Mouse (Mus musculus) stomach, embryonic 16.5 days (tissue): ENCODE results near the gene Cd3eap. TPM values are rescaled to one million over a fixed set of nuclear protein-coding genes. Genes with fewer than 3 reads are reported as not detected.

Experiments used
- ATAC-seq: fragments of 200-750 bp; cut with Nextera tagmentation; 2 replicates; pipeline ENCODE4 v1.8.0; 2017; ENCODE audit warnings: moderate number of reproducible peaks, moderate TSS enrichment; ENCODE audit not compliant: insufficient read depth, low FRiP score
- H3K27ac ChIP-seq: fragments of 300-500 bp; sonication (generic); 2 replicates; pipeline ENCODE4 v1.5.1; 2014; ENCODE audit warnings: low read length
- H3K27me3 ChIP-seq: fragments of 300-500 bp; sonication (generic); 2 replicates; pipeline ENCODE4 v1.6.1; 2014; ENCODE audit warnings: low read length, control low read depth, mixed read lengths; ENCODE audit not compliant: control insufficient read depth, insufficient read depth
- H3K36me3 ChIP-seq: fragments of 300-500 bp; sonication (generic); 2 replicates; pipeline ENCODE4 v1.6.1; 2014; ENCODE audit warnings: low read length; ENCODE audit not compliant: control insufficient read depth, insufficient read depth
- H3K4me1 ChIP-seq: fragments of 300-500 bp; sonication (generic); 2 replicates; pipeline ENCODE4 v1.6.1; 2014; ENCODE audit warnings: low read length, control low read depth, mixed read lengths; ENCODE audit not compliant: control insufficient read depth, insufficient read depth
- H3K4me2 ChIP-seq: fragments of 300-500 bp; sonication (generic); 2 replicates; pipeline ENCODE4 v1.6.1; 2014; ENCODE audit warnings: low read depth, low read length, mixed read lengths
- H3K4me3 ChIP-seq: fragments of 300-500 bp; sonication (generic); replicated peaks from 2 replicates; pipeline ENCODE4 v1.5.1; 2014; ENCODE audit warnings: mild to moderate bottlenecking, low read length
- H3K9ac ChIP-seq: fragments of 300-500 bp; sonication (generic); 2 replicates; pipeline ENCODE4 v1.6.1; 2014; ENCODE audit warnings: low read length
- H3K9me3 ChIP-seq: fragments of 300-500 bp; sonication (generic); replicated peaks from 2 replicates; pipeline ENCODE4 v1.6.1; 2016; ENCODE audit warnings: low read length, control low read depth; ENCODE audit not compliant: control insufficient read depth
- WGBS: fragments of 180-500 bp; shearing (Covaris S2); extraction: QIAGEN DNeasy Blood & Tissue Kit; methylation state at CpG from one replicate; pipeline ENCODE4 v1.1.7; 2014; 5-methylcytosine and 5-hydroxymethylcytosine counted together
- polyA plus RNA-seq: library from polyadenylated mRNA; unstranded; fragments of >200 nt; fragmentation: Nextera tagmentation; extraction: Ambion mirVana; gene quantifications from 2 replicates; pipeline ENCODE4 v1.2.1, GENCODE M21; 2015

Cd3eap gene
- polyA plus RNA-seq, 1 experiment from 2014 or later = 23.0 TPM

GRCm38 (mm10) chr7:19388699-19389413, 29.6 kb upstream of the Cd3eap start:
- Histone ChIP-seq H3K27me3 (no peaks in the 10 kb centered on the region), H3K9me3 (no peaks in the 10 kb centered on the region), H3K27ac (no peak overlapping the region), H3K4me3 (no peak overlapping the region), H3K9ac (no peak overlapping the region), H3K36me3 (peaks cover 41% of the 10 kb centered on the region), H3K4me1 (no peaks in the 10 kb centered on the region), H3K4me2 (no peak overlapping the region)
- ATAC-seq = no peak
- 77% methylated on average over 10 of the region's 10 CpGs for WGBS

GRCm38 (mm10) chr7:19383708-19384107, 24.4 kb upstream of the Cd3eap start:
- Histone ChIP-seq H3K4me2 (no peak overlapping the region), H3K9ac (no peak overlapping the region), H3K9me3 (no peaks in the 10 kb centered on the region), H3K27me3 (no peaks in the 10 kb centered on the region), H3K36me3 (peaks cover 22% of the 10 kb centered on the region), H3K4me3 (no peak overlapping the region), H3K4me1 (peaks cover 10% of the 10 kb centered on the region), H3K27ac (no peak overlapping the region)
- 87% methylated on average over 9 of the region's 9 CpGs for WGBS
- ATAC-seq = no peak

GRCm38 (mm10) chr7:19382166-19382541, 22.9 kb upstream of the Cd3eap start:
- H3K4me3 ChIP-seq = peak overlapping the region; percentile 90
- H3K9me3 ChIP-seq = no peaks in the 10 kb centered on the region
- WGBS = 0% methylated on average over 23 of the region's 37 CpGs
- ATAC-seq = peak; percentile 44
- peak overlapping the region; percentile 91 for H3K4me2 ChIP-seq
- H3K9ac ChIP-seq = peak overlapping the region; percentile 80
- no peak overlapping the region for H3K27ac ChIP-seq
- H3K36me3 ChIP-seq = peaks cover 13% of the 10 kb centered on the region
- H3K27me3 ChIP-seq = no peaks in the 10 kb centered on the region
- peaks cover 10% of the 10 kb centered on the region for H3K4me1 ChIP-seq

- H3K27ac ChIP-seq = no peak within 1 kb of the TSS
- peaks cover 9% of the 10 kb centered on the region for H3K36me3 ChIP-seq
- no peaks in the 10 kb centered on the region for H3K9me3 ChIP-seq
- H3K9ac ChIP-seq = peak within 1 kb of the TSS; percentile 80
- H3K27me3 ChIP-seq = no peaks in the 10 kb centered on the region
- peaks cover 10% of the 10 kb centered on the region for H3K4me1 ChIP-seq
- H3K4me2 ChIP-seq = peak within 1 kb of the TSS; percentile 91
- H3K4me3 ChIP-seq = peak within 1 kb of the TSS; percentile 90
- peak; percentile 96 for ATAC-seq
- 6% methylated on average over 46 of the region's 48 CpGs for WGBS
These were observed 22.3 kb upstream of the Cd3eap start, which contains the start of gene Ercc2 for GRCm38 (mm10) chr7:19381377-19382165. Gene Ercc2, plus strand, starts transcription at chr7:19382010.

GRCm38 (mm10) chr7:19378049-19378448, 18.8 kb upstream of the Cd3eap start:
- 71% methylated on average over 8 of the region's 8 CpGs for WGBS

GRCm38 (mm10) chr7:19376019-19376418, 16.7 kb upstream of the Cd3eap start:
- H3K4me1 ChIP-seq = no peaks in the 10 kb centered on the region
- H3K4me2 ChIP-seq = no peak overlapping the region
- H3K27me3 ChIP-seq = no peaks in the 10 kb centered on the region
- H3K9ac ChIP-seq = no peak overlapping the region
- no peak for ATAC-seq
- no peaks in the 10 kb centered on the region for H3K9me3 ChIP-seq
- WGBS = 81% methylated on average over 4 of the region's 4 CpGs
- no peak overlapping the region for H3K27ac ChIP-seq
- H3K36me3 ChIP-seq = 0 out of 2 replicates have a peak, but pooled peaks cover 6% of the 10 kb centered on the region
- H3K4me3 ChIP-seq = no peak overlapping the region

More at GRCm38 (mm10) chr7:19378049-19378448, 18.8 kb upstream of the Cd3eap start:
- no peaks in the 10 kb centered on the region for H3K9me3 ChIP-seq
- no peaks in the 10 kb centered on the region for H3K27me3 ChIP-seq
- ATAC-seq = no peak
- H3K9ac ChIP-seq = no peak overlapping the region
- peaks cover 6% of the 10 kb centered on the region for H3K4me1 ChIP-seq
- 0 out of 2 replicates have a peak, but pooled peaks cover 6% of the 10 kb centered on the region for H3K36me3 ChIP-seq
- no peak overlapping the region for H3K4me2 ChIP-seq
- H3K27ac ChIP-seq = no peak overlapping the region
- H3K4me3 ChIP-seq = no peak overlapping the region

- H3K4me3 ChIP-seq = no peak overlapping the region
- no peak overlapping the region for H3K4me2 ChIP-seq
- H3K4me1 ChIP-seq = no peaks in the 10 kb centered on the region
- no peaks in the 10 kb centered on the region for H3K27me3 ChIP-seq
- H3K36me3 ChIP-seq = 0 out of 2 replicates have a peak, but pooled peaks cover 6% of the 10 kb centered on the region
- ATAC-seq = no peak
- H3K9me3 ChIP-seq = no peaks in the 10 kb centered on the region
- H3K9ac ChIP-seq = no peak overlapping the region
- 77% methylated on average over 18 of the region's 18 CpGs for WGBS
- no peak overlapping the region for H3K27ac ChIP-seq
These were observed 16.1 kb upstream of the Cd3eap start for GRCm38 (mm10) chr7:19375368-19375767.

- no peaks in the 10 kb centered on the region for H3K9me3 ChIP-seq
- H3K27ac ChIP-seq = no peak overlapping the region
- H3K4me3 ChIP-seq = no peak overlapping the region
- no peak overlapping the region for H3K4me2 ChIP-seq
- 0 out of 2 replicates have a peak, but pooled peaks cover 6% of the 10 kb centered on the region for H3K36me3 ChIP-seq
- peaks cover 4% of the 10 kb centered on the region; the same call in 1 of the 2 replicates for H3K4me1 ChIP-seq
- WGBS = 87% methylated on average over 2 of the region's 2 CpGs
- no peak for ATAC-seq
- H3K9ac ChIP-seq = no peak overlapping the region
- H3K27me3 ChIP-seq = no peaks in the 10 kb centered on the region
These were observed 14.1 kb upstream of the Cd3eap start for GRCm38 (mm10) chr7:19373367-19373766.
